Mouse (Mus musculus): ENCODE measurements around the gene Cbx3.

The Cbx3 gene

DNA sequence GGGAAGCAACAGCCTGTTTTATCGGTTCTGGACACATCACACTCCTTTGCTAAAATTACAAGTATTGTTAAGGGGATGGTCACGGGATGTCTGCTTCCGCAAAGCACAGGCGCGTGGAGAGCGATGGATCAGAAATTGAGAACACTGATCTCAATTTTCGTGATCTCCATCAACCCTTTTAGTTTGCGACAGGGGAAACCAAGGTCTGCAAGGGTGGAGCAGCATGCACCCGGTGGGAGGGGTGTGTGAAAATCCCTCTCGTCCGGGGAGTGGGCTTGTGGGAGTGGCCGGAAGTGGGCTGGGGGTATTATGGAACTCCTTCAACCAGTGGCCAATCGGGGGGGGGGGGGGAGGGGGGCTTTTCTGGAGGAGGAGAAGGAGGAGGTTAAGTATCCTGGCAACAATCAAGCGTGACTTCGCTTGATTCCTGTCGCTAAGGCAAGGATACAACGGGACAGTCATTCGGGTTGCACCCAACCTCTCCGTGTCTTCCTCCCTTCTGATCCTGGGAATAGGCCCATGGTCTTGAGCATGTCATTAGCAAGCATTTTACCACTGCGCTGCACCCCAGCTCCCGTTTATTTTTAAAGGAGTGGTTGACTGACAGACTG lies 54.3 kb downstream of the Cbx3 start:
- in situ Hi-C loops (cut with MboI, MseI), result no loop called here

DNA sequence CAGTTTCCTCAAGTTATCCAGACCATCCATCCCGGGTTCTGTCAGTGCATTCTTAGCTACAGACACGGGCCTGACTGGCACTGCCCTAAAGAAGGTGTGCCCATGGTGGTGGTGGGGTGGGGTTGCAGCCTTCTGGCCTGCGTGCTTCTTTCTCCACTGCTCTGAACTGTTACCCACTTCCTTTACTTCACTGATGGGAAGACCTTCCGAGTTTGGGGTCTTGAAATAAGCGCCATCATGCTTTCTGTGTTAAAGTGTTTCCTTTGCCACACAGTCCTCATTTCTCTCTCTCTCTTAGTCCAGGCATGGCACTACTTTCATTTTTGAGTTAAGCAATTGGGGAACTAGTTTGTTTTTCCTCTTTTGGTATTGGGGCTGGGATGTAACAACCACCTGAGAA lies 54.8 kb downstream of the Cbx3 start:
- in situ Hi-C loops (cut with MboI, MseI), result no loop called here

DNA sequence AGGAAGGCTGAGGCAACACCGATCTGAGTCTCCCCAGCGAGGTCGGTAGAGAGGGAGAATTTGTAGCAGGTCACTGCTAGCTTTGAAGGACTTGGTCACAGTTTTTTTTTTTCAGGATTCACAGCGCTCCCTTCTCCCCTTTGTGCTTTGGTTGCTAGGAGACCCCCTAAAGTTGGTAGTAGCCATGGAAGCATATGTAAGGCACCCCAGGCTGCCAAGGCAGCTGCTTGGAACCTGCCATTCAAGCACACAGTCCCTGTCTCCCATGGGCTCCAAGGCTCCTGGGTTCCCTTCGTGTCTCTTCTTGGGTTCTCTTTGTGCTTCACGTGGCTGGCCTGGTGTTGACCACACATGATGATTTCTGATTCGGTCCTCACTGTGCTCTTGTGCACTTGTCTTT lies 59.3 kb downstream of the Cbx3 start:
- in situ Hi-C loops (cut with MboI, MseI), result no loop called here
